ENCODE assay signal across 32 mouse cellular contexts in genomic region chr6:35559950-35560349, GRCm38 (mm10).
"Had no signal": no experiment of that assay in that cellular context is flagged by ENCODE, and none has a peak within 500 bp of the region (broad histone marks: within the 10 kb centered on the region; RNA-seq: fewer than 3 reads in every experiment).

No protein-coding gene starts in this region.

- H3K9me3 ChIP-seq: limb, embryonic 10.5 days; limb, embryonic 12.5 days; limb, embryonic 13.5 days; limb, embryonic 15.5 days; liver, embryonic 12.5 days; liver, embryonic 13.5 days; liver, embryonic 15.5 days; lung, embryonic 15.5 days; megakaryocyte, embryonic 14.5 days; midbrain, embryonic 10.5 days; midbrain, embryonic 12.5 days; midbrain, embryonic 13.5 days; midbrain, embryonic 15.5 days; neural tube, embryonic 12.5 days had no signal

- DNase-seq: left cerebral cortex, postnatal 4 days; liver; liver, embryonic 13.5 days; liver, postnatal 0 days; lung, adult 18-20 months; lung, adult 2 months; lung, embryonic 14.5 days; lung, postnatal 10 days; lung, postnatal 14 days; lung, postnatal 36 days; lung, postnatal 4 days; midbrain, embryonic 14.5 days had no signal

- H3K9ac ChIP-seq: limb, embryonic 12.5 days; limb, embryonic 13.5 days; limb, embryonic 15.5 days; liver, embryonic 12.5 days; liver, embryonic 13.5 days; liver, embryonic 14.5 days; liver, embryonic 15.5 days; liver, postnatal 0 days; lung, embryonic 14.5 days; lung, embryonic 15.5 days; midbrain, embryonic 12.5 days; midbrain, embryonic 13.5 days; midbrain, embryonic 15.5 days; neural tube, embryonic 12.5 days had no signal

- H3K4me3 ChIP-seq: limb, embryonic 10.5 days; limb, embryonic 12.5 days; limb, embryonic 13.5 days; limb, embryonic 15.5 days; liver, embryonic 12.5 days; liver, embryonic 13.5 days; liver, embryonic 15.5 days; lung, embryonic 15.5 days; megakaryocyte, embryonic 14.5 days; midbrain, embryonic 10.5 days; midbrain, embryonic 12.5 days; midbrain, embryonic 13.5 days; midbrain, embryonic 15.5 days; myocyte; neural tube, embryonic 12.5 days had no signal

- ATAC-seq: liver, embryonic 12.5 days; liver, postnatal 0 days; lung, postnatal 0 days; midbrain, embryonic 13.5 days; midbrain, embryonic 15.5 days; midbrain, embryonic 16.5 days had no signal

- H3K27ac ChIP-seq: limb, embryonic 10.5 days; limb, embryonic 12.5 days; limb, embryonic 13.5 days; limb, embryonic 15.5 days; liver, embryonic 12.5 days; liver, embryonic 13.5 days; liver, embryonic 14.5 days; liver, embryonic 15.5 days; lung, embryonic 15.5 days; macrophage; midbrain, embryonic 10.5 days; midbrain, embryonic 12.5 days; midbrain, embryonic 13.5 days; midbrain, embryonic 15.5 days; neural tube, embryonic 12.5 days had no signal

- H3K4me1 ChIP-seq: limb, embryonic 10.5 days; limb, embryonic 12.5 days; limb, embryonic 13.5 days; limb, embryonic 15.5 days; liver, embryonic 12.5 days; liver, embryonic 13.5 days; liver, embryonic 15.5 days; lung, embryonic 15.5 days; midbrain, embryonic 10.5 days; midbrain, embryonic 12.5 days; midbrain, embryonic 13.5 days; midbrain, embryonic 15.5 days; neural tube, embryonic 12.5 days had no signal

- H3K4me2 ChIP-seq: limb, embryonic 12.5 days; limb, embryonic 13.5 days; limb, embryonic 15.5 days; liver, embryonic 11.5 days; liver, embryonic 12.5 days; liver, embryonic 13.5 days; liver, embryonic 15.5 days; lung, embryonic 14.5 days; lung, embryonic 15.5 days; midbrain, embryonic 11.5 days; midbrain, embryonic 12.5 days; midbrain, embryonic 13.5 days; midbrain, embryonic 15.5 days; neural tube, embryonic 12.5 days had no signal

- H3K27me3 ChIP-seq: limb, embryonic 12.5 days; limb, embryonic 13.5 days; limb, embryonic 15.5 days; liver, embryonic 12.5 days; liver, embryonic 13.5 days; liver, embryonic 15.5 days; lung, embryonic 15.5 days; midbrain, embryonic 12.5 days; midbrain, embryonic 13.5 days; midbrain, embryonic 15.5 days; neural tube, embryonic 12.5 days had no signal

- H3K36me3 ChIP-seq: limb, embryonic 10.5 days; limb, embryonic 12.5 days; limb, embryonic 13.5 days; limb, embryonic 15.5 days; liver, embryonic 12.5 days; liver, embryonic 13.5 days; liver, embryonic 15.5 days; lung, embryonic 15.5 days; midbrain, embryonic 10.5 days; midbrain, embryonic 12.5 days; midbrain, embryonic 13.5 days; midbrain, embryonic 15.5 days; neural tube, embryonic 12.5 days had no signal
